Mouse (Mus musculus) ES-E14 (cell line): ENCODE results near the gene Smu1.

Experiments used
- HCFC1 ChIP-seq: IDR thresholded peaks from 2 replicates; pipeline ENCODE4 v1.6.1; 2012; ENCODE audit warnings: low read length, inconsistent platforms, borderline replicate concordance; ENCODE audit not compliant: insufficient read depth
- ZNF384 ChIP-seq: IDR thresholded peaks from 2 replicates; pipeline ENCODE4 v1.6.1; 2012; ENCODE audit warnings: low read depth, low read length, inconsistent platforms

DNA sequence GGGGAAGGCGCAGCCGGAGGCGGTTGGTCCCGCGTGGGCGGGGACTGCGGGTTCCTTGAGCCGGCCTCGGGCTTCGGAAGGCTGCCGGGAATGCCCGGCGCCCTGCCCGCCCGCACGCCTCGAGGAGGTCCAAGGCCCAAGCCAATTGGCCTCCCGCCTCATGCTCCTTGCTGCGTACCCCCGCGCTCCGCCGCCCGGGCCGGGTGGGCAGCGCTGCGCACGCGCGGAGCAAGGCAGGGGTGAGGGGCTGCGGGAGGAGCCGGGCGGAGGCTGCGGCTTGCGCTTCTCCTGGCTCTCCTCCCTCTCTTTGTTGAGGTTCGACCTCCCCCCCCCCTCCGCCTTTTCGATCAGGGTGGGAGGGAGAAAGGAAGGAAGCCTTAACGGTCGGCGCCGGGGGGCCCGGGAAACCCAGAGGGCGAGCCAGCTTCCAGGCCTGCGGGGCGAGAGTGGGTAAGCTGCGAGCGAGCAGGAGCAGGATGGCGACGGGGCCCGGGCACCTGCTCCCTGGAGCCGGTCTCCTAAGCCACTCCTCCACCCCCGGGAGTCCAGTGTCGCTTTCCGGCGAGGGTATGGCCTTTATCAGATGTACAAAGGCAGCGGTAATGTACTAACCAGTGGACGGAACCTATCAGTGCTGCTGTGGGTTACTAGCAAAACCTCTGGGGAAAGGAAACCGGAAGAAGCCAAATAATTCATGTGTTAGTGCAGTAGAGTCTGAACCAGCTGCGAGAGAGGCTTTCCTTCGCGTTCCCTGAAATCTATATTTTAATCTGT, 34.8 kb downstream of the Smu1 start:
- no peak for TF ChIP-seq ZNF384
- TF ChIP-seq HCFC1: no peak
